Mouse (Mus musculus) liver, embryonic 12.5 days (tissue): ENCODE measurements around the gene Mlkl. TPM values are rescaled to one million over a fixed set of nuclear protein-coding genes. Genes with fewer than 3 reads are reported as not detected.

Experiments used
- ATAC-seq: fragments of 200-750 bp; cut with Nextera tagmentation; 2 replicates; pipeline ENCODE4 v1.8.0; 2017; ENCODE audit warnings: moderate number of reproducible peaks, mild to moderate bottlenecking, moderate library complexity
- H3K27ac ChIP-seq: fragments of 300-500 bp; sonication (generic); 2 replicates; pipeline ENCODE4 v1.5.1; 2016; ENCODE audit warnings: mild to moderate bottlenecking
- H3K27me3 ChIP-seq: fragments of 300-500 bp; sonication (generic); replicated peaks from 2 replicates; pipeline ENCODE4 v1.6.1; 2016; ENCODE audit warnings: mild to moderate bottlenecking, moderate library complexity
- H3K36me3 ChIP-seq: fragments of 300-500 bp; sonication (generic); 2 replicates; pipeline ENCODE4 v1.6.1; 2016; ENCODE audit warnings: mild to moderate bottlenecking, moderate library complexity
- H3K4me1 ChIP-seq: fragments of 300-500 bp; sonication (generic); 2 replicates; pipeline ENCODE4 v1.6.1; 2016
- H3K4me2 ChIP-seq: fragments of 300-500 bp; sonication (generic); 2 replicates; pipeline ENCODE4 v1.6.1; 2016; ENCODE audit warnings: mild to moderate bottlenecking, moderate library complexity
- H3K4me3 ChIP-seq: fragments of 300-500 bp; sonication (generic); 2 replicates; pipeline ENCODE4 v1.5.1; 2016; ENCODE audit warnings: mild to moderate bottlenecking, moderate library complexity
- H3K9ac ChIP-seq: fragments of 300-500 bp; sonication (generic); 2 replicates; pipeline ENCODE4 v1.6.1; 2016; ENCODE audit warnings: mild to moderate bottlenecking, moderate library complexity
- H3K9me3 ChIP-seq: fragments of 300-500 bp; sonication (generic); replicated peaks from 2 replicates; pipeline ENCODE4 v1.6.1; 2016; ENCODE audit warnings: mild to moderate bottlenecking, moderate library complexity
- WGBS: fragments of 180-500 bp; shearing (Covaris S2); methylation state at CpG from one replicate; pipeline ENCODE4 v1.1.7; 2016; ENCODE audit not compliant: insufficient replicate concordance; 5-methylcytosine and 5-hydroxymethylcytosine counted together
- polyA plus RNA-seq: library from polyadenylated mRNA; unstranded; fragments of >200 nt; fragmentation: Nextera tagmentation; extraction: Ambion mirVana; gene quantifications from 2 replicates; pipeline ENCODE4 v1.2.1, GENCODE M21; 2016

Gene Mlkl
- 1.9 TPM in 2 replicates for polyA plus RNA-seq

GRCm38 (mm10) chr8:111337890-111338347, at the start of gene Mlkl:
Gene Mlkl (minus strand): TSS chr8:111338177.
- H3K27ac ChIP-seq = no peak within 1 kb of the TSS

GRCm38 (mm10) chr8:111385915-111386314, 47.9 kb upstream of the Mlkl start:
- peaks cover 56% of the 10 kb centered on the region for H3K27me3 ChIP-seq
- 53% methylated on average over 9 of the region's 9 CpGs for WGBS
- H3K27ac ChIP-seq = no peak overlapping the region
- no peak for ATAC-seq
- no peak overlapping the region for H3K4me2 ChIP-seq
- no peaks in the 10 kb centered on the region for H3K36me3 ChIP-seq
- no peaks in the 10 kb centered on the region for H3K9me3 ChIP-seq
- H3K9ac ChIP-seq = no peak overlapping the region
- H3K4me1 ChIP-seq = no peaks in the 10 kb centered on the region
- no peak overlapping the region for H3K4me3 ChIP-seq

More at GRCm38 (mm10) chr8:111337890-111338347, at the start of gene Mlkl:
- Histone ChIP-seq H3K4me2 (peak within 1 kb of the TSS; percentile 80), H3K4me3 (peak within 1 kb of the TSS; percentile 59), H3K9me3 (no peaks in the 10 kb centered on the region), H3K27me3 (peaks cover 40% of the 10 kb centered on the region), H3K9ac (peak within 1 kb of the TSS; percentile 48), H3K36me3 (no peaks in the 10 kb centered on the region), H3K4me1 (peaks cover 12% of the 10 kb centered on the region; the same call in 1 of the 2 replicates)
- under 1% methylated on average over 29 of the region's 29 CpGs for WGBS
- ATAC-seq = peak; percentile 37

- 22% methylated on average over 2 of the region's 2 CpGs for WGBS
- Histone ChIP-seq H3K9ac (no peak overlapping the region), H3K4me3 (no peak overlapping the region), H3K36me3 (no peaks in the 10 kb centered on the region), H3K4me2 (no peak overlapping the region), H3K9me3 (no peaks in the 10 kb centered on the region), H3K27ac (no peak overlapping the region), H3K27me3 (peaks cover 49% of the 10 kb centered on the region), H3K4me1 (no peaks in the 10 kb centered on the region)
- ATAC-seq = no peak
Observed at GRCm38 (mm10) chr8:111384628-111385027, 46.7 kb upstream of the Mlkl start.

- peaks cover 7% of the 10 kb centered on the region; the same call in 1 of the 2 replicates for H3K27me3 ChIP-seq
- no peaks in the 10 kb centered on the region for H3K36me3 ChIP-seq
- ATAC-seq = no peak
- no peaks in the 10 kb centered on the region for H3K9me3 ChIP-seq
- H3K9ac ChIP-seq = no peak overlapping the region
- 63% methylated on average over 6 of the region's 6 CpGs for WGBS
- H3K4me1 ChIP-seq = no peaks in the 10 kb centered on the region
- no peak overlapping the region for H3K4me3 ChIP-seq
- no peak overlapping the region for H3K27ac ChIP-seq
- no peak overlapping the region for H3K4me2 ChIP-seq
Observed at GRCm38 (mm10) chr8:111375192-111375591, 37.2 kb upstream of the Mlkl start.

GRCm38 (mm10) chr8:111369711-111370110, 31.7 kb upstream of the Mlkl start:
- Histone ChIP-seq H3K27me3 (peaks cover 12% of the 10 kb centered on the region), H3K9ac (no peak overlapping the region), H3K4me1 (no peaks in the 10 kb centered on the region), H3K9me3 (no peaks in the 10 kb centered on the region), H3K4me2 (no peak overlapping the region), H3K4me3 (no peak overlapping the region), H3K27ac (no peak overlapping the region), H3K36me3 (no peaks in the 10 kb centered on the region)
- no peak for ATAC-seq
- WGBS = 71% methylated on average over 9 of the region's 9 CpGs

GRCm38 (mm10) chr8:111367350-111367749, 29.4 kb upstream of the Mlkl start:
- Histone ChIP-seq H3K27ac (no peak overlapping the region), H3K4me2 (no peak overlapping the region), H3K36me3 (no peaks in the 10 kb centered on the region), H3K4me1 (no peaks in the 10 kb centered on the region), H3K27me3 (peaks cover 25% of the 10 kb centered on the region), H3K9ac (no peak overlapping the region), H3K4me3 (no peak overlapping the region), H3K9me3 (no peaks in the 10 kb centered on the region)
- 76% methylated on average over 8 of the region's 8 CpGs for WGBS
- no peak for ATAC-seq

GRCm38 (mm10) chr8:111366610-111367234, 28.7 kb upstream of the Mlkl start:
- no peak overlapping the region for H3K4me2 ChIP-seq
- H3K4me1 ChIP-seq = no peaks in the 10 kb centered on the region
- no peak overlapping the region for H3K27ac ChIP-seq
- WGBS = 39% methylated on average over 14 of the region's 14 CpGs
- no peak overlapping the region for H3K4me3 ChIP-seq
- H3K27me3 ChIP-seq = peaks cover 30% of the 10 kb centered on the region
- no peak for ATAC-seq
- H3K36me3 ChIP-seq = no peaks in the 10 kb centered on the region
- no peak overlapping the region for H3K9ac ChIP-seq
- H3K9me3 ChIP-seq = no peaks in the 10 kb centered on the region

- ATAC-seq = no peak
- H3K27ac ChIP-seq = no peak overlapping the region
- H3K27me3 ChIP-seq = peaks cover 38% of the 10 kb centered on the region
- no peak overlapping the region for H3K9ac ChIP-seq
- WGBS = 62% methylated on average over 8 of the region's 8 CpGs
- H3K4me3 ChIP-seq = no peak overlapping the region
- no peaks in the 10 kb centered on the region for H3K4me1 ChIP-seq
- no peak overlapping the region for H3K4me2 ChIP-seq
- H3K9me3 ChIP-seq = 0 out of 2 replicates have a peak, but pooled peaks cover 5% of the 10 kb centered on the region
- H3K36me3 ChIP-seq = no peaks in the 10 kb centered on the region
Observed at GRCm38 (mm10) chr8:111363489-111363888, 25.5 kb upstream of the Mlkl start.

GRCm38 (mm10) chr8:111360579-111361209, 22.7 kb upstream of the Mlkl start:
- Histone ChIP-seq H3K27ac (no peak overlapping the region), H3K9ac (no peak overlapping the region), H3K27me3 (peaks cover 26% of the 10 kb centered on the region), H3K4me1 (no peaks in the 10 kb centered on the region), H3K4me3 (no peak overlapping the region), H3K4me2 (no peak overlapping the region), H3K9me3 (0 out of 2 replicates have a peak, but pooled peaks cover 7% of the 10 kb centered on the region), H3K36me3 (no peaks in the 10 kb centered on the region)
- 42% methylated on average over 7 of the region's 7 CpGs for WGBS
- ATAC-seq = no peak

GRCm38 (mm10) chr8:111359936-111360335, 22.0 kb upstream of the Mlkl start:
- 53% methylated on average over 5 of the region's 5 CpGs for WGBS
- peaks cover 25% of the 10 kb centered on the region; the same call in 1 of the 2 replicates for H3K27me3 ChIP-seq
- H3K9ac ChIP-seq = no peak overlapping the region
- no peaks in the 10 kb centered on the region for H3K4me1 ChIP-seq
- no peak overlapping the region for H3K4me3 ChIP-seq
- no peak overlapping the region for H3K27ac ChIP-seq
- ATAC-seq = no peak
- H3K36me3 ChIP-seq = no peaks in the 10 kb centered on the region
- no peak overlapping the region for H3K4me2 ChIP-seq
- H3K9me3 ChIP-seq = 0 out of 2 replicates have a peak, but pooled peaks cover 7% of the 10 kb centered on the region

- ATAC-seq = no peak
- Histone ChIP-seq H3K4me2 (no peak overlapping the region), H3K36me3 (no peaks in the 10 kb centered on the region), H3K27me3 (peaks cover 24% of the 10 kb centered on the region; the same call in 1 of the 2 replicates), H3K27ac (no peak overlapping the region), H3K4me3 (no peak overlapping the region), H3K4me1 (no peaks in the 10 kb centered on the region), H3K9me3 (0 out of 2 replicates have a peak, but pooled peaks cover 7% of the 10 kb centered on the region), H3K9ac (no peak overlapping the region)
- 24% methylated on average over 1 of the region's 1 CpGs for WGBS
Observed at GRCm38 (mm10) chr8:111358905-111359304, 20.9 kb upstream of the Mlkl start.

- Histone ChIP-seq H3K36me3 (no peaks in the 10 kb centered on the region), H3K4me3 (no peak overlapping the region), H3K9ac (no peak overlapping the region), H3K4me1 (no peaks in the 10 kb centered on the region), H3K4me2 (no peak overlapping the region), H3K9me3 (0 out of 2 replicates have a peak, but pooled peaks cover 7% of the 10 kb centered on the region), H3K27ac (no peak overlapping the region), H3K27me3 (peaks cover 18% of the 10 kb centered on the region; the same call in 1 of the 2 replicates)
- WGBS = 64% methylated on average over 4 of the region's 4 CpGs
- no peak for ATAC-seq
Observed at GRCm38 (mm10) chr8:111357433-111357832, 19.5 kb upstream of the Mlkl start.
